Mouse (Mus musculus) adrenal gland, adult (tissue): ENCODE data around the gene Hbs1l.

Source experiments
- DNase-seq, 2 experiments: peaks; one replicate each; pipeline ENCODE4 v3.0.0; 2022 to 2023; ENCODE audit warnings: low spot score in 1 of 2; ENCODE audit not compliant: inconsistent age in 2 of 2

Hbs1l gene

GRCm38 (mm10) chr10:21304672-21305632 is 9.2 kb downstream of the Hbs1l start:
- DNase-seq = no peak

- DNase-seq = no peak
Observed at GRCm38 (mm10) chr10:21313732-21314131, 18.0 kb downstream of the Hbs1l start.

- no peak for DNase-seq
Observed at GRCm38 (mm10) chr10:21316123-21316522, 20.3 kb downstream of the Hbs1l start.

- no peak for DNase-seq
Observed at GRCm38 (mm10) chr10:21318250-21318649, 22.5 kb downstream of the Hbs1l start.

- DNase-seq = no peak
Observed at GRCm38 (mm10) chr10:21318996-21319395, 23.2 kb downstream of the Hbs1l start.

GRCm38 (mm10) chr10:21320601-21321000 is 24.8 kb downstream of the Hbs1l start:
- DNase-seq = no peak

- DNase-seq = no peak
Observed at GRCm38 (mm10) chr10:21326352-21326751, 30.6 kb downstream of the Hbs1l start.

GRCm38 (mm10) chr10:21327605-21328135 is 31.9 kb downstream of the Hbs1l start:
- DNase-seq = no peak

GRCm38 (mm10) chr10:21334349-21335105 is 38.7 kb downstream of the Hbs1l start:
- peak in 1 of 2 experiments; percentile 31 for DNase-seq

GRCm38 (mm10) chr10:21335534-21335933 is 39.8 kb downstream of the Hbs1l start:
- DNase-seq = no peak

- DNase-seq = peak in 1 of 2 experiments; percentile 50
Observed at GRCm38 (mm10) chr10:21337191-21337590, 41.4 kb downstream of the Hbs1l start.

- DNase-seq = no peak
Observed at GRCm38 (mm10) chr10:21341706-21342105, 45.9 kb downstream of the Hbs1l start.

GRCm38 (mm10) chr10:21342331-21343005 is 46.7 kb downstream of the Hbs1l start:
- DNase-seq = no peak

- DNase-seq = no peak
Observed at GRCm38 (mm10) chr10:21347332-21347731, 51.6 kb downstream of the Hbs1l start.

GRCm38 (mm10) chr10:21349449-21349848 is 53.7 kb downstream of the Hbs1l start:
- no peak for DNase-seq

- no peak for DNase-seq
Observed at GRCm38 (mm10) chr10:21349946-21350345, 54.2 kb downstream of the Hbs1l start.

GRCm38 (mm10) chr10:21350531-21351515 is 55.0 kb downstream of the Hbs1l start:
- no peak for DNase-seq

- DNase-seq = no peak
Observed at GRCm38 (mm10) chr10:21351766-21352165, 56.0 kb downstream of the Hbs1l start.

GRCm38 (mm10) chr10:21353890-21354289 is 58.1 kb downstream of the Hbs1l start:
- DNase-seq = no peak

- DNase-seq = no peak
Observed at GRCm38 (mm10) chr10:21354506-21354905, 58.7 kb downstream of the Hbs1l start.
